Mouse (Mus musculus): Measurements from ENCODE around the gene Tango6.
"Not testable (repeated sequence)": the region's sequence is repeated elsewhere in the genome, so short reads cannot be mapped to it uniquely, and the experiment has no call there.

The Tango6 gene

GRCm38 (mm10) chr8:106761867-106762523 is 79.1 kb downstream of the Tango6 start:
- DNase-seq: no peak

DNA sequence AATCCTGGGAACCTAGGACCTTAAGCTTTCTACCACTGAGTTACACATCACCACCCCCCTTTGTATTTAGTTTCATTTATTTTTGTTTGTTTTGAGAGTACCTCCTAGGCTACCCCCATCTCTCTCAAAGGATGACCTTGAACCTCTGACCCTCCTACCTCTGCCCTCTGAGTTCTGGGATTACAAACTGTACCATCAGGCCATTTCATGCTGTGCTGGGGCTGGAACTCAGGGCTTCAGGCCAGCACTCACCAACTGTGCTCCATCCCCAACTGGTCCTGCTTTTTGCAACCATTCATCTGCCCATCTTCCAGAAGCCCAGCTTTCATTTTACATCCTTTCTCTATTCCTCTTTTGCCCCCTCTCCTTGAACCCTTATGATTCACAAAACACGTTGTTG is 81.7 kb downstream of the Tango6 start:
- DNase-seq: no peak

DNA sequence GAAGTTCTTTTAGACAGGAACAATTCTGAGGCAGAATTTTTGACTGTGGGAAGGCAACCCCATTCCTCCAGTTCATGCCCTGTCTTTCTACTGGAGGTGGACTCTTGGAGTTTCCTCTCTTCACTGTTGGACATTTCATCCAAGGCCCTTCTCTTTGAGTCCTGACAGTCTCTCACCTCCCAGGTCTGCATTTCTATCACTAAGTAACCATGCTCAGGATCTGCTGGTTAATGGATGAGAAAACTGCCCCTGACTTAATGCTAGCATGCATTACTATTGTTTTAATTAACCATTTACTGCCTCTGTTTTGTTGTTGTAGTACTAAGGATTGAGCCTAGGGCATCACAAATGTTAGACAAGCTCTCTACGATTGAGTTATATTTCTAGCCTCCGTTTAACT is 82.7 kb downstream of the Tango6 start:
- peak; percentile 17 for DNase-seq

DNA sequence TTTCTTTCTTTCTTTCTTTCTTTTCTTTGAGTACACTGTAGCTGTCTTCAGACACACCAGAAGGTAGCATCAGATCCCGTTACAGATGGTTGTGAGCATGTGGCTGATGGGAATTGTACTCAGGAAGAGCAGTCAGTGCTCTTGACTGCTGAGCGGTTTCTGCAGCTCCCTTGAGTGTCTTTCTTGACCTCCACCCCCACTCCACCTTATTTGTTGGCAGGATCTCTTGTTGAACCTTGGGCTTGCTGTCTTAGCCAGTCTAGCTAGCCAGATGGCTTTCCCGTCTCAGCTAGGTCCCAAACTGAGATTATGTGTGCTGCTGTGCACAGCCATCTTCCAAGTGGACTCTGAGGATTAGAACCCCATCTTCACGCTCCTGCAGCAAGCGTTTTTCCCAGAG is 83.9 kb downstream of the Tango6 start:
- peak; percentile 61 for DNase-seq

GRCm38 (mm10) chr8:106769147-106769805 is 86.4 kb downstream of the Tango6 start:
- no peak for DNase-seq

DNA sequence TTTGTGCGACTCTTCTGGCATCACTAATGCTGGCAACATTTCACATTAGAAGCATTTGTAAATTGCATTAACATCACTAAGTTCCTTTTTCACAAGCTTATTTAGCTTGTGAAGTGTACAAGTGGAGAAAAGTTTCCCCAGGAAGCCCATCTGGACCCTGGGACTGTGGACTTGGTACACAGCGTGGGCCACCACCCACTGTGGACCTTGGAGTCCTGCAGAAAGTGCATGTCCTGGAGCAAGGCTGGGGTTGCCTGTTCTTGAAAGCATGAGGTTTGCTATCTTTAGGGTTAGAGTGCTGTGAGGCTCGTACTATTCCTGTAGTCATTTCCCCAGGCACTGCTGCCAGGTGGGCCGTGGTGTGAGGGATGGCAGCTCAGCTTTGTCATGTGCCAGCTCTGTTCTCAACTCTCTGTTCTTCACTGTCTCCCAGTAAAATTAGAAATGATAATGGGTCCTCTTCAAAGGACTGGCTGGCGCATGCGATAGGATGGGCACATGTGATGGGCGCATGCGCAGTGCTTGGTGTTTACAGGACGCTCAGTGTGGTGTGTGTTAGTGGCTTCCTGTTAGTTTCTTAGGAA is 87.8 kb downstream of the Tango6 start:
- DNase-seq: peak; percentile 22

- no peak for DNase-seq
These were observed 89.2 kb downstream of the Tango6 start for GRCm38 (mm10) chr8:106772094-106772493.

- DNase-seq: no peak
These were observed 89.6 kb downstream of the Tango6 start for GRCm38 (mm10) chr8:106772501-106772900.

- DNase-seq: no peak
These were observed 91.9 kb downstream of the Tango6 start for GRCm38 (mm10) chr8:106774567-106775320.

DNA sequence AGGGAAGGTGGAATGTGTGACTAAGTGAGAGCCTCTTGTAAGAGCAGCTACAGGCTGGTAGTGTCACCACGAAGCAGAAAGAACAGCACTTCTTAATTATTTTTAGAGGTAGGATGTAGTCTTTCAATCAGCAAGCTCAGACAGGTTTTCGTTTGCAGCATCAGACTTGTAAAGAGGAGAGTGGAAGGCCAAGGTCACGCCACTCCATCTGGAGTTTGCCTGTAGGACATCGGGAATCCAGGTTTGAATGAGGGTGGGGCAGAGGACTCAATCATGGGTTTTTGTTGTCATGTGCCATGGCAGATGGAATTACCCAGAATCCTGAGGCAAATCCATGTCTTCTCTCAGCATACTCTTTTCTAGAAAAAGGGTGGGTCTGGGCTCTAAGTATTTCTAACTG is 106.8 kb downstream of the Tango6 start:
- no peak for DNase-seq

DNA sequence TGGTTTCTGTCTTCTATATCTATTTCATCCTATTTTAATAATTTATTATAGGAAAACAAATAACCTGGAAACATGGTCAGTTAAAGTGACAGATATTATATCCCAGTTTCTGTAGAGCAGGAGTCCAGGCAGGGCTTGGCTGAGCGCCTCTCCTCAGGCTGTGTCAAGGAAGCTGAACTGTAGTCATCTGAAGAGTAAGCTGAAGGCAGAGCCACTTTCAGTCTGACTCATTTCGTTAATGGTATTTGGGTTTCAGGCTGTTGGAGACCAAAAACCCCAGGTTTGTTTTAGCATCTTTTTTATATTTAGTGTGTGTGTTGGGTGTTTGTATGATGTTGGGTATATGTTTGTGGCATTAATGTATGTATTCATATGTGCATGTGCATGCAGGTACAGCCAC is 112.0 kb downstream of the Tango6 start:
- DNase-seq: no peak

DNA sequence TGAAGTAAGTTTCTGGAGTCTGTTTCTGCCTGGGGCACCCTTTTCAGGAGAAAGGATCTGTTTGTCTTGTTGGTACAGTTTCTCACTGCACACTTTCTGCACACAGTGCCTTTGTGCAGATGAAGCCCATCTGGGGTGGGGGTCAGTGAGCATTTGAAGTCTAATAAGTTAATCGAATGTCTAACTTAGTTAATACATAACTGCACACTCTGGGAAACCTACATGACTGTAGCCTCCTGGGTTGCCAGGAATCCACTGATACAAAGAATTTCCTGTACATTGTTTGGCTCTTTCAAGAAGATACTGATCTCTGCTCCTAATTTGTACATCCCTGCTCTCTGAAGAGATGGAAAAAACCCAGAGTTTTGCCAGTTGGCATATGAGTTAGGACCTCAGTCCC is 117.0 kb downstream of the Tango6 start:
- DNase-seq: no peak

- DNase-seq: no peak
These were observed 118.4 kb downstream of the Tango6 start for GRCm38 (mm10) chr8:106801261-106801660.

- not testable (repeated sequence) for DNase-seq
These were observed 119.7 kb downstream of the Tango6 start for GRCm38 (mm10) chr8:106802384-106803137.

DNA sequence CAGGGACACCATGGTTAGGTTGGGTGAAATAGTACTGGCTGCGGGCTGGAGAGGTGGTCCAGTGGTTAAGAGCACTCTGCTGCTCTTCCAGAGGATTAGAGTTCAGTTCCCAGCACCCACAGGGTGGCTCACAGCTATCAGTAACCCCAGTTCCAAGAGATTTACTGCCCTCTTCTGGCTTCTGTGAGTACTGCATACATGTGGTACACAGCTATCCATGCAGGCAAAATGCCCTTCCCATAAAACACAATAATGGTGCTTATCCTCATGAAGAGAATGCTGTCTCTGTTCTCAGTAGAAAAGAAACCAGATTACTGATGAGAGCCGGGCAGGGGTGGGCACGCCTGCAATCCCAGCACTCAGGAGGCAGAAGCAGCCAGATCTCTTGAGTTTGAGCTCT is 123.0 kb downstream of the Tango6 start:
- DNase-seq: no peak

GRCm38 (mm10) chr8:106807461-106807860 is 124.6 kb downstream of the Tango6 start:
- no peak for DNase-seq

DNA sequence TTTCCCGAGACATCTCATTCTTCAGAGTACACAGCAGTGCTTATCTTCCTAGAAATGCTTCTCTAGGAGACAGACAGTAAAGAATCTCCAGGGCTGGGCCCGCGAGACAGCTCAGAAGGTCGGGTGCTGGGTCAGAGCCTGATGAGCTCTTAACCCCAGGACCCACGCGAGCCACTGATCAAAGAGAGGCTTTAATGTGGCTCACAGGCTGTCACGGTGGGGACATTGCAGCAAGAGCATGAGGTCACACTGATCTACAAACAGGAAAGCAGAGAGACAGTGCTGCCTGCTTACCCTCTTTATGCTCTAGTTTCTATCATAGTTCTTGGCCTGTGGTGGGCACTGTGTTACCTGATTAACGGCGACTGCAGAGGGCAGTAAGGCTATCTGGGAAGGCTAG is 126.9 kb downstream of the Tango6 start:
- no peak for DNase-seq

- no peak for DNase-seq
These were observed 127.5 kb downstream of the Tango6 start for GRCm38 (mm10) chr8:106810406-106810805.

GRCm38 (mm10) chr8:106812560-106812959 is 129.7 kb downstream of the Tango6 start:
- DNase-seq: no peak

DNA sequence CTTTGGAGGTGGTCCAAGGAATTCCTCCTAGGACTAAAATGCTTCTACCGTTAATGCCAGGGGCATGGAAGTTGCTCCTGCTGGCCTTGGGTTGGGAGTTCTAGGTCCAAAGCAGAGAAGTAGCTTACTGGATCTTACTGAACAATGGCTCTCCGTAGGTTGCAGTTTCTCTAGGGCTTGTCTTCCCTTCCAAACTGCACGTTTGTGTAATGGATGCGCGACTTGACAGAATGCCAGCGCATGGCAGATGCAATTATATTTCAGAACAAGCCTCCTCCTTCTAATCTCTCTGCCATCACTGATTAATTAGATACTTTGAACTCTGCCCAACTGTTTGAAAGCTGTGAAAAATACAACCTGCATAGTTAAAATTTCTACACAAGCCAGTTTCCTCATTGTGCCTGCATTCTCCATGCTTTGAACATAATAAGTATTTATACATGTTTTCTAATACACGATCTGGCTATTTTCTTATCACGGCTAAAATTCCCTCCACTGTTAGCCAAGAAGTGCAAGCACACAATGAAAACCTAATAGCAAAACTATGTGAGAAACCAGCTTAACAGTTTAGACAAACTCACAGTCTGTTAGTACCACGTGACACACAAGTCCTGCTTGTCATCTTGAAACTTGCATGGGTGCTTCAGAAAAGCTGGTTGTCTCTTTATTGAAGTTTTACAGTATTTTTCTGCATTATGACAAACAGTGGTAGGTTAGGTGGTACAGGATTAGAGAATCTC is 133.7 kb downstream of the Tango6 start:
- peak; percentile 35 for DNase-seq

- DNase-seq: no peak
These were observed 134.3 kb downstream of the Tango6 start for GRCm38 (mm10) chr8:106817171-106817545.

Measured in kidney, adult 11 months (tissue).